Mouse (Mus musculus) mature B cell (primary cell): ENCODE measurements around the gene Tmem184a.

Experiments used
- in situ Hi-C: fragments of 300-500 bp; cut with MboI; formaldehyde crosslinking; loops from 2 replicates; pipeline ENCODE4 v1.14.3; 2019

Tmem184a gene

GRCm38 (mm10) chr5:139793338-139794089, 26.2 kb downstream of the Tmem184a start:
- in situ Hi-C loops: no loop called here

- in situ Hi-C loops: no loop called here
Observed at GRCm38 (mm10) chr5:139792966-139793337, 26.8 kb downstream of the Tmem184a start.

- in situ Hi-C loops: no loop called here
Observed at GRCm38 (mm10) chr5:139792159-139792775, 27.4 kb downstream of the Tmem184a start.

GRCm38 (mm10) chr5:139791227-139792158, 28.2 kb downstream of the Tmem184a start, which contains the start of gene Mafk:
Gene Mafk, plus strand, starts transcription at chr5:139791513.
- in situ Hi-C loops: no loop called here

DNA sequence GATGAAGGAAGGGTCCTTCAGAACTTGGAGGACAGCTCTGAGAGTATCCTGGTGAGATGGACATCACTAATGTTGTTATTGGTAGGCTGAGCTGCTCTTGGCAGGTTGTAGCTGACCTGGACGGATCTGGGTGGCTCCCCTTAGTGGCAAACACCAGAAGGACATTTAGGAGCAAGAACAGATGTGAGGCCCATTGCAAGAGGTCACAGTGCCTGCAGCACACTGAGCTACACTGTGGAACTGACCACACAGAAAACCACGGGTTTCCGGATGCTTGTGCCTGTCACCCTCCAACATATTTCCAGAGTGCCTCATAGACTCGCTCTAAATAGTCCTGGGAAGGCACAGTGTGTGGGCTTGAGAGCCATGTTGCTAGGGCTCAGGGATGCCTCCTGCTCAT, 30.3 kb downstream of the Tmem184a start:
- in situ Hi-C loops: no loop called here

DNA sequence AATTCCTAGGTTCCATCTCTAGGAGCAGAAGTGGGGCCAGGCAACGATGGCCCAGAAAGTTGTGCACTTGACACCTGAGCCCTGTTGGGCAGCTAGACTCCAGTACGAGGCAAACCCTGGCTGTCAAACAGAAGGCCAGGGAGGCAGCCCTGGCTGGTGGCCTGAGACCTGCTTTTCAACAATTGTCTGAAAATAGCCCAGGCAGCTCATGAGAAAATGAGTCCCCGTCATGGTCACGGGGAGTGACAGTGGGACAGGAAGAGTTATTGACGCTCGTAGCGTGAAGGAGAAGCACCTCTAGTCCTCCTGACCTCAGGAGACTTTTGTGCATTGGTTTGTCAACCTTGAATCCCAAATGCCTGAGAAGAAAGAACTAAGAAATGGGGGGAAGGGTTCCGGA, 38.3 kb downstream of the Tmem184a start:
- in situ Hi-C loops: no loop called here

DNA sequence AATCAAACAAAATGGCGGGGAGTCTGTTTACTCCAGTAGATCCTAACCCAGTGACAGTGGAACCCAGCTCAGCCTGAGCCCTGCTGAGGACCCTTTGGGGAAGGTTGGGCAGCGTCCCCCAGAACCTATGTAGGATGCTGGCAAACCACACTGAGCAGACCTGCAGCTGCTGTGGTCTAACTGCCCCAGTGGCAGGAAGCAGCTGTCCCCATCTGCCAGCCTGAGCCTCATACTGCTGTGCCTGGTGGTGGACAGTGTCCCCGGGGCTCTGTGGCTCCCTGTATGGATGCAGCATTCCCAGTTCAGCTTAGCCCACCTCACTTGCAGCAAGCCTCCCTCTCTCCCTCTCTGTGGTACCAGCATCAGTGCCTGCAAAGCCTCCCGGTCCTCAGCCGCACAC, 42.8 kb downstream of the Tmem184a start:
- in situ Hi-C loops: no loop called here

- in situ Hi-C loops: no loop called here
Observed at GRCm38 (mm10) chr5:139775216-139775926, 44.3 kb downstream of the Tmem184a start, which contains the start of gene Ints1. Gene Ints1, minus strand, starts transcription at chr5:139775674.

- in situ Hi-C loops: no loop called here
Observed at GRCm38 (mm10) chr5:139768216-139768615, 51.5 kb downstream of the Tmem184a start.

GRCm38 (mm10) chr5:139764296-139764695, 55.4 kb downstream of the Tmem184a start:
- in situ Hi-C loops: no loop called here

DNA sequence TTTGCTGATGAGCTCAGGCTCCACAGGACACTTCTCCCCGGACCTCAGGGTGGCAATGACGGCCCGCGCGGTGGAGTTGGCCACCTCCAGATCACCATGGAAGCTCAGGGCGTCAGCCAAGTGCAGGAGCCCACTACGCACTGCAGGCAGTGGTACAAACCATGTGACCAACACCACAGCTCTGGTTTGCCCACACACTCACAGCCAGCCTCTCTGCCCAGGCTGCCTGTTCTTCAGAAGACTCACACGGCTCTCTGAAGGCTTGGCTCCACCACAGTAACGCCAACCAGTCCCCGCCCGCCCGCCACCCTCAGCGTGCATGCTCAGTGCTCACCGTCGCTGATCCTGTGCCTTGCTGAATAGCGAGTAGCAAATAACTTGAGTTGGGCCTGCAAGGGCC, 61.6 kb downstream of the Tmem184a start:
- in situ Hi-C loops: no loop called here

DNA sequence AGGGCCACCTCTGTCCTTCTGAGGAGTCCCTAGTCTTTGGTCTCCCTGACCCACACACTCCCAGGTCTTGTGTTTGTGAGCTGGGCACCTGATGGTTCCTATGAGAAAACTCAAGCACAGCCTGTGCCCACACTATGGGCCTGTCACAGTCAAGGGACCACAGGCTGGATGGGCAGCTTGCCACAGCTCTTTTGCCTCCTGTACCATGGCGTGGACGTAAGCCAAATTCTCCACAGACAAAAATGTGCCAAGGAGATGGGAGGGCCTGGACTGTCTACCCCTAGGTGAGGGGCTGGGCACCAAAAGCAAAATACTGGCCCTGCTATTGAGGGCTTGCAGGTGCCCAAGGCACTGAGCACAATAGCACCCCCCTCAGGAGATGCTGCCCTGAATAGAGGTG, 63.1 kb downstream of the Tmem184a start:
- in situ Hi-C loops: no loop called here

DNA sequence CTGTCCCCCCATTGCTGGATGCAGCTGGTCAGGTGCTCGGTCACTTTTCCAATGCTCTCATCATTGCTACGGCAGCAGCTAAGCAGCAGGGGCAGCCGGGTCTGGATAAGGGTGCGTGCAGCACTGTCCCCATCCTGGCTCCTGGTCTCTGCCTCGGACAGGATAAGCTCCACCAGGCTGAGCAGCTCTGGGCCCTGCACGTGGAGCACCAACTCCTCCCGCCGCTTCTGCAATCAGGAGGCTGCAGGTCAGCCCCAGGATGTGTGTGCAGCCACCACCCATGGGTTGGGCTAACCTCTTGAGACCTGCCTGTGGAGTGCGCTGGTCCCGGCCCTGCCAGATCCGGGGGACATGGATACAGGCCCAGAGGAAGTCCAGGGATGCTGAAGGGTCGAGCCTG, 63.6 kb downstream of the Tmem184a start:
- in situ Hi-C loops: no loop called here

DNA sequence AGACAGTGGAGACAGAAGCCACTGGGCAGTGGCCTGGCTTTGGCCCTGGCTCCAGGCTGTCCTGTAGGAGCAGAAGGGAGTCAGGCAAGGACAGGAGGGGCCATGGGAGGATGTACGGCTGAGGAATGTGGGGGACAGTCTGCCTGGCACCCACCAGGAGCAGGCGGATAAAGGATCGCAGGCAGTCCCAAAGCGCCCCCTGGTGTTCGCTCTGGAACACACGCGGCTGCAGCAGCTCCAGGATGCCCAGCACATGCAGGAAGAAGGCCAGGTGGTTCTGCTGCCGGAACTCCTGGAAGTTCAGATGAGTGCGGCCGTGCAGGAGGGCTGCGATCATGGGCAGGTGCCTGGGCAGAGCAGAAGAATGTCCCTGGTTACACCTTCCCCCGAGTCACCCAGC, 65.0 kb downstream of the Tmem184a start:
- in situ Hi-C loops: no loop called here
